Mouse (Mus musculus) cerebellum, adult 2 months (tissue): ENCODE data around the gene Clns1a.

Experiments
- CTCF ChIP-seq: fragments of 200-500 bp; IDR thresholded peaks from 2 replicates; pipeline ENCODE4 v1.5.1; 2011; ENCODE audit warnings: low read depth, mild to moderate bottlenecking, control low read depth, low read length, moderate library complexity, borderline replicate concordance; ENCODE audit not compliant: insufficient read depth
- POLR2A ChIP-seq: fragments of 200-500 bp; IDR thresholded peaks from 2 replicates; pipeline ENCODE4 v1.6.1; 2011; ENCODE audit warnings: low read length, control low read depth, borderline replicate concordance; ENCODE audit not compliant: insufficient read depth

- TF ChIP-seq CTCF (no peak), POLR2A (no peak)
Measured at GRCm38 (mm10) chr7:97733606-97734005, 37.2 kb downstream of the Clns1a start.
